Mouse (Mus musculus) adrenal gland, postnatal 0 days (tissue): ENCODE data around the gene Defb9. TPM values are rescaled to one million over a fixed set of nuclear protein-coding genes. Genes with fewer than 3 reads are reported as not detected.

Experiments used
- polyA plus RNA-seq: library from polyadenylated mRNA; unstranded; fragments of >200 nt; fragmentation: Nextera tagmentation; extraction: Ambion mirVana; gene quantifications from 2 replicates; pipeline ENCODE4 v1.2.1, GENCODE M21; 2015

Gene Defb9
- polyA plus RNA-seq: not detected in 2 replicates

DNA sequence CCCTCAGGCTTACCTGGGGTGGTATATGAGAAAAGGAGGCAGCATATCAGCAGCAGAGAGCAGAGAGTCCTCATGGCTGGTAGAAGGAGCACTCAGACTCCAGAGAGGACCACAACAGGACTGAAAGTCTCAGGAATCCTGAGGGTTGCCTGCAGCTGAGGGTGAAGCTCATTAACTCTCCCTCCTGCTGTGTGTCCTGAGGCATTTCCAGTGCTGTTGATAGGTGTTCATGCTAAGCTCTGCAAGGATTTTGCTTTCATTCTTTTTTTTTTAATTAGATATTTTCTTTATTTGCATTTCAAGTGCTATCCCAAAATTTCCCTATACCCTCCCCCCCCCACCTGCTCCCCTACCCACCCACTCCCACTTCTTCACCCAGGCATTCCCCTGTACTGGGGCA is at the start of gene Defb9:
Gene Defb9 (minus strand): TSS at position 101 of the 400 bp plus-strand sequence.

DNA sequence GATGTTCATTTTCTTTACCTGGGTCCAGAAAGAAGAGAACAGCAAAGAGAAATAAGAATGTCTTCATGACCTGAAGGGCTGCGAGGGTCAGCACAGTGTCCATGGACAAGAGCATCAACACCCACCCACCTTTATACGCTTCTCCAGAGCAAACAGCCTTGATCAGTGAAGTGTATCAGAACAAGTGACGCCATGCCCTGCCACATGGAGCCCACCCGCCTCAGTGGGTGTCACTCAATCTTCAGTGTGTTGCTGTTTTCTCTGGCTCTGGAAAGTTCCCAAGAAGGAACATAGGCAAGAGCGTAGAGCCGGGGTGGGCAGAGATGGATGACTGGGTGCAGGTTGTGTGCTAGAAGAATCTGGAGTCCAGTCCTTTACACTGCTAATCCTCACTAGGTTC is 47.4 kb upstream of the Defb9 start, which contains the start of gene Defb15:
Gene Defb15 (minus strand): TSS at position 101 of the 400 bp plus-strand sequence.

DNA sequence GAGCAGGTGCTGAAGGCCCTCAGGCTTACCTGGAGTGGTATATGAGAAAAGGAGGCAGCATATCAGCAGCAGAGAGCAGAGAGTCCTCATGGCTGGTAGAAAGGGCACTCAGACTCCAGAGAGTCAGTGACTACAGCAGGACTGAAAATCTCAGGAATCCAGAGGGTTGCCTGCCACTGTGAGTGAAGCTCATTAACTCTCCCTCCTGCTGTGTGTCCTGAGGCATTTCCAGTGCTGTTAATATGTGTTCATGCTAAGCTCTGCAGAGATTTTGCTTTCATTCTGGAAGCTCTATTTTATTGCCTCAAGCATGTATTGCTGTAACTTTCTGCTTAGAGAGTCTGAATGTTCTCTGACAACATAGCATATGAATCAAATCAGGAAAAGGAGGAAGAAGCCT is 21.1 kb upstream of the Defb9 start, which contains the start of gene Defb11:
Gene Defb11 (minus strand): TSS at position 123 of the 400 bp plus-strand sequence.

DNA sequence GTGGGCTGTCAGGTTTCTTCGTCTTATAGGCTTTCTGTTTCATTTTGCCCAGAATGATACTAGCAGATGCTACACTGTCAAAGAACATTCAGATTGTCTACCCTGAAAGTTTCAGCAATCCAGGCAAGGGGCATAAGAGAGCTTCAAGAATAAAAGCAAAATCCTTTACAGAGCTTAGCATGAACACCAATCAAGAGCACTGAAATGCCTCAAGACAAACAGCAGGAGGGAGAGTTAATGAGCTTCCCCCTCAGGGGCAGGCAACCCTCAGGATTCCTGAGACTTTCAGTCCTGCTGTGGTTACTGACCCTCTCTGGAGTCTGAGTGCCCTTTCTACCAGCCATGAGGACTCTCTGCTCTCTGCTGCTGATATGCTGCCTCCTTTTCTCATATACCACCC is 26.6 kb downstream of the Defb9 start, which contains the start of gene Defb10:
Gene Defb10 (plus strand): TSS at position 316 of the 400 bp plus-strand sequence.

Other genes starting within 250 kb of the Defb9 start
- gene Defa17, start 229.6 kb downstream of the Defb9 start, polyA plus RNA-seq: 1.1 TPM in 1 of 2 replicates, not detected in the other
- gene Defa34, start 219.6 kb downstream of the Defb9 start, polyA plus RNA-seq: not detected in 2 replicates
- not detected in 2 replicates for gene AY761184, start 181.8 kb downstream of the Defb9 start, polyA plus RNA-seq
- 0.35 and 0.37 TPM in 2 replicates for gene Defa24, start 150.9 kb downstream of the Defb9 start, polyA plus RNA-seq
- gene Defb50, start 61.9 kb downstream of the Defb9 start, polyA plus RNA-seq: not detected in 2 replicates
- not detected in 2 replicates for gene Defb2, start 45.5 kb downstream of the Defb9 start, polyA plus RNA-seq
- not detected in 2 replicates for gene Defb10, start 26.5 kb downstream of the Defb9 start, polyA plus RNA-seq
- not detected in 2 replicates for gene Defb11, start 21.0 kb upstream of the Defb9 start, polyA plus RNA-seq
- gene Defb15, start 47.3 kb upstream of the Defb9 start, polyA plus RNA-seq: not detected in 2 replicates
- gene Defb35, start 52.9 kb upstream of the Defb9 start, polyA plus RNA-seq: not detected in 2 replicates
- not detected in 2 replicates for gene Defb13, start 61.3 kb upstream of the Defb9 start, polyA plus RNA-seq
- gene Fam90a1a, start 73.3 kb upstream of the Defb9 start, polyA plus RNA-seq: not detected in 2 replicates
- not detected in 2 replicates for gene Ccdc70, start 84.4 kb upstream of the Defb9 start, polyA plus RNA-seq
- 0.41 and 0.84 TPM in 2 replicates for gene Atp7b, start 174.9 kb upstream of the Defb9 start, polyA plus RNA-seq
- gene Alg11, start 175.3 kb upstream of the Defb9 start, polyA plus RNA-seq: 18.8 and 22.3 TPM in 2 replicates
- gene Nek5, start 239.6 kb upstream of the Defb9 start, polyA plus RNA-seq: 2.0 and 4.7 TPM in 2 replicates